Mouse (Mus musculus) spleen, adult 2 months (tissue): ENCODE data around the gene Atp7a. TPM values are rescaled to one million over a fixed set of nuclear protein-coding genes. Genes with fewer than 3 reads are reported as not detected.
"Not testable (repeated sequence)": the region's sequence is repeated elsewhere in the genome, so short reads cannot be mapped to it uniquely, and the experiment has no call there.

Experiments
- DNase-seq, 2 experiments: peaks; one replicate each; pipeline versions ENCODE4 v3.0.0 to v3.0.0-alpha.2; 2012 to 2021; ENCODE audit warnings: low spot score in 2 of 2, low read depth in 1 of 2
- H3K27ac ChIP-seq: fragments of 200-500 bp; 2 replicates; pipeline ENCODE4 v1.5.1; 2012; ENCODE audit warnings: low read length, inconsistent platforms; ENCODE audit not compliant: insufficient read depth
- H3K27me3 ChIP-seq: fragments of 200-500 bp; 2 replicates; pipeline ENCODE4 v1.6.1; 2012; ENCODE audit warnings: mild to moderate bottlenecking, moderate library complexity, low read length, inconsistent platforms; ENCODE audit not compliant: control insufficient read depth, insufficient read depth
- H3K36me3 ChIP-seq: fragments of 200-500 bp; 2 replicates; pipeline ENCODE4 v1.6.1; 2012; ENCODE audit warnings: mild to moderate bottlenecking, low read length, inconsistent platforms; ENCODE audit not compliant: control insufficient read depth, insufficient read depth
- H3K4me1 ChIP-seq: fragments of 200-500 bp; 2 replicates; pipeline ENCODE4 v1.6.1; 2011; ENCODE audit warnings: inconsistent platforms; ENCODE audit not compliant: control insufficient read depth, insufficient read depth, insufficient read length
- H3K4me3 ChIP-seq: fragments of 200-500 bp; 2 replicates; pipeline ENCODE4 v1.5.1; 2011; ENCODE audit warnings: mild to moderate bottlenecking, inconsistent platforms; ENCODE audit not compliant: insufficient read depth, insufficient read length; ENCODE audit errors: extremely low read depth
- CTCF ChIP-seq: fragments of 200-500 bp; IDR thresholded peaks from 2 replicates; pipeline ENCODE4 v1.5.1; 2011; ENCODE audit warnings: mild to moderate bottlenecking, inconsistent platforms; ENCODE audit not compliant: insufficient read depth, insufficient read length, insufficient replicate concordance; ENCODE audit errors: extremely low read depth
- POLR2A ChIP-seq: fragments of 200-500 bp; IDR thresholded peaks from 2 replicates; pipeline ENCODE4 v1.6.1; 2011; ENCODE audit warnings: low read depth, low read length, inconsistent platforms
- WGBS: fragments of 180-500 bp; shearing (Covaris S2); methylation state at CpG from one replicate; pipeline ENCODE4 v1.1.7; 2018; 5-methylcytosine and 5-hydroxymethylcytosine counted together
- polyA plus RNA-seq: library from polyadenylated mRNA; depleted of rRNA; stranded (reverse); fragments of >200 nt; gene quantifications from 2 replicates; pipeline ENCODE4 v1.2.3, GENCODE M21; 2012

Gene Atp7a
- polyA plus RNA-seq, 1 experiment = 1.6 TPM

DNA sequence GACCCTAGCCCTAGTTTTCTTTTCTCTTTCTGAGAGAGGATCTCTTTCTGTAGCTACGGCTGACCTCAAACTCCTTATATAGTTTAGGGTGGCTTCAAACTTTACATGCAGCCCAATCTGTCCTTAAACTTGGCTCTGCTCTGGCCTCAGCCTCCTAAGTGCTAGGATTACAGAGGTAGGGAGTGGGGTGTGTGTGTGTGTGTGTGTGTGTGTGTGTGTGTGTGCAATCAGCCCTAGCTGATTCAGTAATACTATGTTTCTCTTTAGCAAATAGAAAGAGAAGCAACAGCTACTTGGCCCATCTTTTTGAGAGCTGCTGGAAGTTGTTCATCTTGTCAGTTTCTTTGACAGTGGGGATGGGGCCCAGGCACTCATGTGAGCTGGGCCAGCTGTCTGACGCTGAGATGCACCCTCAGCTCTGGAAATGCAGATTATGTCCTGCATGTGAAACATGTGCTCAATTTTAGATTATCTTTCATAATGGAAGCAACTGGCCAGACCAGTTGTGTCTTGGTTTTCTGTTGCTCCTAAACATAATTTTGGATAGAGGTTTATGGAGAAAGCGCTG lies 10.2 kb downstream of the Atp7a start:
- 87% methylated on average over 3 of the region's 3 CpGs for WGBS
- TF ChIP-seq POLR2A (no peak), CTCF (no peak)
- H3K27me3 ChIP-seq = no peaks in the 10 kb centered on the region
- no peak overlapping the region for H3K27ac ChIP-seq
- H3K36me3 ChIP-seq = no peaks in the 10 kb centered on the region
- H3K4me1 ChIP-seq = no peaks in the 10 kb centered on the region; the same call in 1 of the 2 replicates
- DNase-seq = no peak
- no peak overlapping the region for H3K4me3 ChIP-seq

GRCm38 (mm10) chrX:106043863-106044617 lies 17.0 kb downstream of the Atp7a start:
- Histone ChIP-seq H3K4me1 (no peaks in the 10 kb centered on the region), H3K27ac (no peak overlapping the region), H3K4me3 (no peak overlapping the region), H3K27me3 (no peaks in the 10 kb centered on the region), H3K36me3 (no peaks in the 10 kb centered on the region)
- TF ChIP-seq CTCF (no peak), POLR2A (no peak)
- DNase-seq = no peak
- WGBS = 36% methylated on average over 8 of the region's 8 CpGs

- Histone ChIP-seq H3K4me1 (no peaks in the 10 kb centered on the region), H3K27ac (no peak overlapping the region), H3K4me3 (no peak overlapping the region), H3K27me3 (no peaks in the 10 kb centered on the region), H3K36me3 (no peaks in the 10 kb centered on the region)
- WGBS = 72% methylated on average over 2 of the region's 2 CpGs
- DNase-seq = no peak
- TF ChIP-seq CTCF (no peak), POLR2A (no peak)
Observed at GRCm38 (mm10) chrX:106045455-106045854, 18.4 kb downstream of the Atp7a start.

DNA sequence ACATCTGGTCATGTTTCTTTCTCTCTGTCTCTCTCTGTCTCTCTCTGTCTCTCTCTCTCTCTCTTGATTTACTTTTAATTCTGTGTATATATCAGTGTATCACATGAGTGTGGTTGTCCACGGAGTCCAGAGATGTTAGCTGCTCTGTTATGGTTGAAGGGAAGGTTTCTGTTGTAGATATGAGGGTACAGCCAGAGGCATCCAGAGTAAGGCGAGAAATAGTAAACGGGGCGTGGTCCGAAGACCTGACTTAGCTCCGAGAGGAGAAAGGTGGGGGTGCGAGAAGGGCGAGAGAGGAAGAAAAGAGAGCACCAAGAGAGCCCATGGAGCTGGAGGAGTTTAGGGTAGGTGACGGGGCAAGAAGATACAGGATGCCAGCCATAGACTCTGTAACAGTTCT lies 18.9 kb downstream of the Atp7a start:
- no peak overlapping the region for H3K4me3 ChIP-seq
- TF ChIP-seq POLR2A = no peak
- DNase-seq = no peak
- no peak overlapping the region for H3K27ac ChIP-seq
- 65% methylated on average over 9 of the region's 9 CpGs for WGBS
- H3K4me1 ChIP-seq = no peaks in the 10 kb centered on the region
- no peaks in the 10 kb centered on the region for H3K27me3 ChIP-seq
- H3K36me3 ChIP-seq = no peaks in the 10 kb centered on the region

- Histone ChIP-seq H3K27ac (no peak overlapping the region), H3K4me3 (no peak overlapping the region), H3K36me3 (no peaks in the 10 kb centered on the region), H3K4me1 (no peaks in the 10 kb centered on the region), H3K27me3 (no peaks in the 10 kb centered on the region)
- DNase-seq = no peak
- WGBS = 84% methylated on average over 1 of the region's 1 CpGs
- TF ChIP-seq CTCF = no peak
- no peak for TF ChIP-seq POLR2A
Observed at GRCm38 (mm10) chrX:106048191-106048590, 21.1 kb downstream of the Atp7a start.

- H3K36me3 ChIP-seq, H3K27ac ChIP-seq, DNase-seq, H3K4me3 ChIP-seq, H3K27me3 ChIP-seq, H3K4me1 ChIP-seq: not testable (repeated sequence)
- WGBS = 82% methylated on average over 2 of the region's 2 CpGs
Observed at GRCm38 (mm10) chrX:106077858-106078257, 50.8 kb downstream of the Atp7a start.

- H3K36me3 ChIP-seq = no peaks in the 10 kb centered on the region
- WGBS = 85% methylated on average over 13 of the region's 13 CpGs
- DNase-seq = no peak
Observed at GRCm38 (mm10) chrX:106080811-106081443, 53.9 kb downstream of the Atp7a start.

More at GRCm38 (mm10) chrX:106080811-106081443, 53.9 kb downstream of the Atp7a start:
- TF ChIP-seq POLR2A (no peak), CTCF (no peak)
- H3K27me3 ChIP-seq = no peaks in the 10 kb centered on the region
- no peaks in the 10 kb centered on the region for H3K4me1 ChIP-seq
- H3K27ac ChIP-seq = no peak overlapping the region
- no peak overlapping the region for H3K4me3 ChIP-seq
